Mouse (Mus musculus) G1E (cell line): ENCODE measurements around the gene Slc6a11.

Experiments used
- CTCF ChIP-seq: IDR thresholded peaks from 2 replicates; pipeline ENCODE4 v1.5.1; 2012; ENCODE audit warnings: low read depth, low read length, inconsistent platforms, mixed read lengths
- GATA1 ChIP-seq: IDR thresholded peaks from 2 replicates; pipeline ENCODE4 v1.6.1; 2012; ENCODE audit warnings: borderline replicate concordance, low read length, inconsistent platforms, mixed read lengths
- TAL1 ChIP-seq: conservative IDR thresholded peaks from 2 replicates; pipeline ENCODE4 v1.6.1; 2012; ENCODE audit warnings: low read depth, low read length, inconsistent platforms, mixed read lengths

- TF ChIP-seq CTCF = no peak
- no peak for TF ChIP-seq GATA1
- no peak for TF ChIP-seq TAL1
Measured at GRCm38 (mm10) chr6:114290929-114291328, 159.9 kb downstream of the Slc6a11 start.
